Mouse (Mus musculus) stomach, postnatal 0 days (tissue): ENCODE measurements around the gene Pigf.

Experiments
- CTCF ChIP-seq: IDR thresholded peaks from 2 replicates; pipeline ENCODE4 v1.5.1; 2016; ENCODE audit warnings: antibody characterized with exemption, low read depth, mild to moderate bottlenecking, moderate library complexity
- EP300 ChIP-seq: optimal IDR thresholded peaks from 2 replicates; pipeline ENCODE3; 2016; ENCODE audit warnings: antibody characterized with exemption

DNA sequence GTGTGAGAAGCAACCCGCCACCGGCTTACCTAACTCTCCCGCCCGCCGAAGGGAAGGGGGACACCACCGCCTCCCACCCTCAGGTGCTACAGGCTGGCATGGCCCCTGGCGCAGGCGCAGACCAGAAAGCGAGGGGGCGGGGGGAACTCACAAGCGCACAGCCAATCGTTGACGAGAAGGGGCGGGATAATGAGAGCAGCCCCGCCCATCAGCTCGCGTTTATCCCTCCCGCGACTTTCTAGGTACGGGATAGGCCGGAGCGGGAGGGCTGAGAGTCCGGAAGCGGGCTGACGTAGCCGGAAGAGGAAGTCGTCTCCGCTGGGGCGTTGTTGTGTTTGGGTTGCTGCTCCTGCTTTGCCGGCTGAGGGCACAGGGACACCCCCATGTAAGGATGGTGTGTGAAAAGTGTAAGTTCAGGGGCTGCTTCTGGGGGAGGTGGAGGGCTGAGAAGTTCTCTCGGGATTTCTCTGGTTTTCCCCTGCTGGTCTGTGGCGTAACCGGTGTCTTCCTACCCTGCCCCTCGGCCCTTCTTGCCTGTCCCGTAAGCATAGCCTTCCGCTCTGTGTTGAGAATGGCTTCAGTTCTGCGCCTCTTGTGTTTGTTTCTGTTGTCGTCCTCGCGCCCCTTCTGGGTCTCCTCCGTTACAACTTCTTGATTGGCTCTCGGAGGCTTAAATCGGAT is at the start of gene Pigf, which contains the start of gene Cript:
- peak; percentile 9 for TF ChIP-seq CTCF
- no peak for TF ChIP-seq EP300
